Mouse (Mus musculus): ENCODE data around the gene Elob. TPM values are rescaled to one million over a fixed set of nuclear protein-coding genes. Genes with fewer than 3 reads are reported as not detected.
A peak's percentile ranks its signal among the peaks of the same experiment; 100 is the strongest.

Gene Elob
- total RNA-seq, 2 experiments from 2014 or later: 332 to 341 TPM

GRCm38 (mm10) chr17:23820731-23821130, 8.2 kb downstream of the Elob start:
- DNase-seq (ENCODE audit: low spot score in 2 of 2): peak in 1 of 2 experiments; percentile 58
- TF ChIP-seq CTCF (conservative IDR thresholded peaks at IDR 0.05): 0 out of 2 replicates have a peak, but pooled peaks have one; percentile 10
- H3K27ac ChIP-seq: peak overlapping the region; percentile 25; the same call in 1 of the 2 replicates
- no peak overlapping the region for H3K4me3 ChIP-seq

- no peak for TF ChIP-seq CTCF (conservative IDR thresholded peaks at IDR 0.05)
- Histone ChIP-seq H3K27ac (no peak overlapping the region), H3K4me3 (no peak overlapping the region)
- DNase-seq (ENCODE audit: low spot score in 2 of 2): no peak
Observed at GRCm38 (mm10) chr17:23819235-23819634, 9.7 kb downstream of the Elob start.

GRCm38 (mm10) chr17:23818579-23818978, 10.4 kb downstream of the Elob start:
- Histone ChIP-seq H3K4me3 (no peak overlapping the region), H3K27ac (no peak overlapping the region)
- no peak for DNase-seq (ENCODE audit: low spot score in 2 of 2)
- TF ChIP-seq CTCF (conservative IDR thresholded peaks at IDR 0.05): no peak

GRCm38 (mm10) chr17:23815641-23816040, 13.3 kb downstream of the Elob start:
- H3K27ac ChIP-seq: no peak overlapping the region
- H3K4me3 ChIP-seq: no peak overlapping the region
- DNase-seq (ENCODE audit: low spot score in 2 of 2): no peak
- TF ChIP-seq CTCF (conservative IDR thresholded peaks at IDR 0.05): no peak

GRCm38 (mm10) chr17:23807918-23808317, 21.0 kb downstream of the Elob start:
- no peak for DNase-seq (ENCODE audit: low spot score in 2 of 2)
- H3K4me3 ChIP-seq: no peak overlapping the region
- TF ChIP-seq CTCF (conservative IDR thresholded peaks at IDR 0.05): no peak
- no peak overlapping the region for H3K27ac ChIP-seq

GRCm38 (mm10) chr17:23806867-23807266, 22.1 kb downstream of the Elob start:
- TF ChIP-seq CTCF (conservative IDR thresholded peaks at IDR 0.05): peak; percentile 52
- Histone ChIP-seq H3K4me3 (peak overlapping the region; percentile 31; the same call in 1 of the 2 replicates), H3K27ac (peak overlapping the region; percentile 16; the same call in 1 of the 2 replicates)
- DNase-seq (ENCODE audit: low spot score in 2 of 2): no peak

- Histone ChIP-seq H3K4me3 (peak overlapping the region; percentile 98), H3K27ac (peak overlapping the region; percentile 93; the same call in 1 of the 2 replicates)
- no peak for DNase-seq (ENCODE audit: low spot score in 2 of 2)
- no peak for TF ChIP-seq CTCF (conservative IDR thresholded peaks at IDR 0.05)
Observed at GRCm38 (mm10) chr17:23804426-23805085, 24.4 kb downstream of the Elob start.

- no peak for TF ChIP-seq CTCF (conservative IDR thresholded peaks at IDR 0.05)
- Histone ChIP-seq H3K27ac (peak overlapping the region; percentile 93), H3K4me3 (peak overlapping the region; percentile 98)
- peak; percentile 55 to 66 for DNase-seq (ENCODE audit: low spot score in 2 of 2)
Observed at GRCm38 (mm10) chr17:23803366-23804041, 25.4 kb downstream of the Elob start.

GRCm38 (mm10) chr17:23802746-23803365, 26.1 kb downstream of the Elob start:
- TF ChIP-seq CTCF (conservative IDR thresholded peaks at IDR 0.05): no peak

GRCm38 (mm10) chr17:23801627-23802026, 27.3 kb downstream of the Elob start:
- no peak overlapping the region for H3K4me3 ChIP-seq
- no peak for TF ChIP-seq CTCF (conservative IDR thresholded peaks at IDR 0.05)
- DNase-seq (ENCODE audit: low spot score in 2 of 2): no peak
- H3K27ac ChIP-seq: no peak overlapping the region

More at GRCm38 (mm10) chr17:23802746-23803365, 26.1 kb downstream of the Elob start:
- Histone ChIP-seq H3K4me3 (peak overlapping the region; percentile 98), H3K27ac (peak overlapping the region; percentile 93)
- DNase-seq (ENCODE audit: low spot score in 2 of 2): peak; percentile 96 to 99

GRCm38 (mm10) chr17:23797316-23797715, 31.6 kb downstream of the Elob start:
- no peak for DNase-seq (ENCODE audit: low spot score in 2 of 2)
- TF ChIP-seq CTCF (conservative IDR thresholded peaks at IDR 0.05): no peak
- Histone ChIP-seq H3K27ac (no peak overlapping the region), H3K4me3 (no peak overlapping the region)

GRCm38 (mm10) chr17:23795323-23795722, 33.6 kb downstream of the Elob start:
- Histone ChIP-seq H3K4me3 (no peak overlapping the region), H3K27ac (no peak overlapping the region)
- DNase-seq (ENCODE audit: low spot score in 2 of 2): no peak
- TF ChIP-seq CTCF (conservative IDR thresholded peaks at IDR 0.05): no peak

GRCm38 (mm10) chr17:23791079-23791357, 37.9 kb downstream of the Elob start:
- H3K4me3 ChIP-seq: peak overlapping the region; percentile 67
- H3K27ac ChIP-seq: peak overlapping the region; percentile 96
- TF ChIP-seq CTCF (conservative IDR thresholded peaks at IDR 0.05): no peak
- no peak for DNase-seq (ENCODE audit: low spot score in 2 of 2)
